ENCODE assay signal across 10 mouse cellular contexts in the genomic region with DNA sequence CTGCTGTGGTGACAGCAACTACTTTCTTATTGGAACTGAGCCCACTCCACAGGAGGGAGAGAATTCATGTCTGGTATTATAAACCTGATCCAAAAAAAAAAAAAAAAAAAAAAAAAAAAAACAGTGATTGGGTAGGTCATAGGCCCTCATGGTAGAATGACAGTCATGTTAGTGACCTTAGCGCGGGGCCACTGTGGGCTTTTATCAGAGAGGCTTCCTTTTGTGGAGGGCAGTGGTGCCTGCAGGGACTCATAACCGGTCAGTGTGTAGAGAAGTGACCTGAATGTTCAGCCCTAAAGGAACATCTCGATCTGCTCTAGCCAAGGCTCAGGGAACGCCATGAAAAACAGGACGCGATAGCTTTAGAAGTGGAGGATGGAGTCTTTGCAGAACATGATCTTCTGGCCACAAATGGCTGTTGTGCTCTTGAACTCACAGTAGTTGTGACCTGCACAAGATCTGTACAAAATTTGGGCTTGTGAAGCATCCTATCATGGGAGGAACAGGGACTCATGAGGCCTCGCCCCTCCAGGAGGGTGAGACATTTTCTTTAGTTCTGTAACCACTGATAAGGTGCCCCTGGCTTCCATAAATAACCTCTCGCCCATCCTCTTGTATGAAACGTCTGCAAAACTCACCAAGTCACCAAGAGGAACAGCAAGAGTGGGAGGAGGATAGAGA. TPM values are rescaled to one million over a fixed set of nuclear protein-coding genes. Genes with fewer than 3 reads are reported as not detected.
DNase-seq lines count a peak whose midpoint lies in the region; ATAC-seq and TF ChIP-seq lines count a peak whose summit lies in the region.
"Had no signal": no experiment of that assay in that cellular context is flagged by ENCODE, and none has a peak within 500 bp of the region (broad histone marks: within the 10 kb centered on the region; RNA-seq: fewer than 3 reads in every experiment).

No protein-coding gene starts in this region.

- no peaks in the 10 kb centered on the region for H3K27me3 ChIP-seq in heart, embryonic 11.5 days (ENCODE audit: control insufficient read depth, insufficient read depth, low read length)
- H3K27me3 ChIP-seq in CH12.LX (replicated peaks) = no peaks in the 10 kb centered on the region
- H3K27me3 ChIP-seq in erythroblast, embryonic 14.5 days (ENCODE audit: control insufficient read depth) = no peaks in the 10 kb centered on the region
- H3K27me3 ChIP-seq in liver, embryonic 15.5 days = no peaks in the 10 kb centered on the region

- TF ChIP-seq CTCF in CH12.LX (conservative IDR thresholded peaks at IDR 0.05 in 1 of 2, IDR thresholded peaks at IDR 0.05 in 1 of 2; ENCODE audit: low read depth in 2 of 2, low read length in 2 of 2) = no peak

- TF ChIP-seq RAD21 in CH12.LX (IDR thresholded peaks at IDR 0.05; ENCODE audit: low read depth, low read length) = no peak

- H3K36me3 ChIP-seq in heart, embryonic 11.5 days (ENCODE audit: control insufficient read depth, insufficient read depth, low read length) = peaks cover 7% of the 10 kb centered on the region
- H3K36me3 ChIP-seq in CH12.LX (replicated peaks in 1 of 2; ENCODE audit: control insufficient read depth in 1 of 2, insufficient read depth in 1 of 2, low read length in 1 of 2) = peaks cover 47 to 70% of the 10 kb centered on the region in 2 experiments
- H3K36me3 ChIP-seq in erythroblast, embryonic 14.5 days (ENCODE audit: control insufficient read depth) = peaks cover 83% of the 10 kb centered on the region
- H3K36me3 ChIP-seq in liver, embryonic 15.5 days (replicated peaks) = peaks cover 52% of the 10 kb centered on the region

- TF ChIP-seq EP300 in CH12.LX (IDR thresholded peaks at IDR 0.05; ENCODE audit: low read length) = no peak

- intact Hi-C loops in heart, postnatal 25 days (cut with DNase I) = no loop called here

- WGBS in heart, embryonic 11.5 days (ENCODE audit: insufficient replicate concordance) = 41% methylated on average over 10 of the region's 10 CpGs
- WGBS in liver, embryonic 15.5 days (ENCODE audit: insufficient replicate concordance) = 16% methylated on average over 10 of the region's 10 CpGs

- peak overlapping the region; percentile 73 for H3K4me2 ChIP-seq in heart, embryonic 11.5 days
- peak overlapping the region; percentile 51 for H3K4me2 ChIP-seq in CH12.LX (ENCODE audit: insufficient read depth, low read depth, poor library complexity, severe bottlenecking)
- H3K4me2 ChIP-seq in liver, embryonic 15.5 days = peak overlapping the region; percentile 84

- in situ Hi-C loops in CH12.LX (cut with MboI; ENCODE audit: low pct_ligation_motif_present, low pct_unique_long_range_greater_than_20kb, low sequenced_read_pairs) = no loop called here

- dilution Hi-C loops in CH12.LX (cut with MboI; ENCODE audit: extremely low pct_ligation_motif_present, extremely low pct_unique_long_range_greater_than_20kb, low sequenced_read_pairs) = no loop called here

- H3K9ac ChIP-seq in heart, embryonic 11.5 days (ENCODE audit: low read depth, low read length) = peak overlapping the region; percentile 48
- H3K9ac ChIP-seq in CH12.LX (ENCODE audit: insufficient read depth, low read depth) = peak overlapping the region; percentile 91
- peak overlapping the region; percentile 80 for H3K9ac ChIP-seq in liver, embryonic 15.5 days

- peak overlapping the region; percentile 97 for H3K27ac ChIP-seq in heart, embryonic 11.5 days (ENCODE audit: low read depth, low read length)
- H3K27ac ChIP-seq in CH12.LX (ENCODE audit: insufficient read depth, low read depth) = peak overlapping the region; percentile 79
- H3K27ac ChIP-seq in liver, embryonic 15.5 days (replicated peaks) = peak overlapping the region; percentile 98

- no peak for DNase-seq in heart, postnatal 25 days (ENCODE audit: low spot score)
- no peak for DNase-seq in CH12.LX (ENCODE audit: extremely low read depth)
- DNase-seq in T-cell, adult 2 months (ENCODE audit: low spot score) = no peak
- no peak for DNase-seq in layer of hippocampus, postnatal 36 days
- no peak for DNase-seq in thymus, postnatal 25 days

- H3K79me2 ChIP-seq in CH12.LX (replicated peaks; ENCODE audit: control insufficient read depth, extremely low read depth, insufficient read depth, poor library complexity, severe bottlenecking) = no peaks in the 10 kb centered on the region

- H3K4me3 ChIP-seq in heart, embryonic 11.5 days (ENCODE audit: low read depth, low read length) = no peak overlapping the region
- H3K4me3 ChIP-seq in CH12.LX (replicated peaks in 1 of 3; ENCODE audit: low read depth in 2 of 3, low read length in 2 of 3, poor library complexity in 1 of 3) = peak overlapping the region in 2 of 3 experiments; percentile 64 to 72
- H3K4me3 ChIP-seq in erythroblast, embryonic 14.5 days (replicated peaks) = peak overlapping the region; percentile 65
- peak overlapping the region; percentile 68 for H3K4me3 ChIP-seq in liver, embryonic 15.5 days (replicated peaks)

- no peak for TF ChIP-seq POLR2A in CH12.LX (IDR thresholded peaks at IDR 0.05; ENCODE audit: low read depth, low read length)

- no peak; the same call in 1 of the 2 replicates for ATAC-seq in heart, embryonic 11.5 days (replicated peaks; ENCODE audit: insufficient number of reproducible peaks, low FRiP score, low TSS enrichment)
- ATAC-seq in liver, embryonic 15.5 days (ENCODE audit: insufficient read depth) = peak; percentile 78

- peaks cover 47% of the 10 kb centered on the region for H3K4me1 ChIP-seq in heart, embryonic 11.5 days (ENCODE audit: control insufficient read depth, insufficient read depth, low read length)
- H3K4me1 ChIP-seq in CH12.LX (ENCODE audit: control insufficient read depth in 1 of 2, insufficient read depth in 2 of 2) = peaks cover 9 to 34% of the 10 kb centered on the region in 2 experiments
- H3K4me1 ChIP-seq in erythroblast, embryonic 14.5 days (ENCODE audit: control insufficient read depth) = peaks cover 99% of the 10 kb centered on the region
- peaks cover 89% of the 10 kb centered on the region for H3K4me1 ChIP-seq in liver, embryonic 15.5 days (replicated peaks)

- no peaks in the 10 kb centered on the region for H3K9me3 ChIP-seq in heart, embryonic 11.5 days (replicated peaks; ENCODE audit: control insufficient read depth, low read length)
- no peaks in the 10 kb centered on the region for H3K9me3 ChIP-seq in CH12.LX (replicated peaks; ENCODE audit: low read length)
- no peaks in the 10 kb centered on the region for H3K9me3 ChIP-seq in erythroblast, embryonic 14.5 days (ENCODE audit: control insufficient read depth, low read length)
- no peaks in the 10 kb centered on the region for H3K9me3 ChIP-seq in liver, embryonic 15.5 days (replicated peaks)
- H3K9me3 ChIP-seq: forebrain, embryonic 10.5 days had no signal

TF ChIP-seq in CH12.LX, 34 proteins besides CTCF, POLR2A, EP300 and RAD21:
- TF ChIP-seq ZNF384 (IDR thresholded peaks at IDR 0.05; ENCODE audit: low read depth, low read length) (peak; percentile 67), MYC (IDR thresholded peaks at IDR 0.05; ENCODE audit: low read depth, low read length) (no peak)

RNA-seq across cellular contexts. Expression of gene Uba7, which starts 0.7 kb away (rescaled TPM):
- polyA plus RNA-seq in heart, embryonic 11.5 days (2014; fragmentation: Nextera tagmentation; extraction: Ambion mirVana) = 43.9 and 47.8 TPM in 2 replicates
- total RNA-seq in heart, postnatal 25 days (2021) = 10 to 100 TPM; 12.0 to 14.9 TPM
- 21.3 and 21.7 TPM in 2 replicates for total RNA-seq in CH12.LX (2012; rRNA removed)
- 25.2 and 26.0 TPM in 2 replicates for total RNA-seq in CH12.LX (2014; rRNA removed)
- polyA plus RNA-seq in CH12.LX (2012; ENCODE audit: insufficient read length, low read depth) = 25.5 and 27.8 TPM in 2 replicates
- polyA plus RNA-seq in erythroblast, embryonic 14.5 days (2012) = 14.4 and 22.3 TPM in 2 replicates
- polyA plus RNA-seq in liver, embryonic 15.5 days (2015; fragmentation: Nextera tagmentation; extraction: Ambion mirVana) = 55.7 and 60.1 TPM in 2 replicates
- total RNA-seq in layer of hippocampus, postnatal 36 days (2021) = 1 to 10 TPM; 4.6 to 5.2 TPM

RNA-seq across cellular contexts. Expression of gene Gm20661, which starts 8.2 kb away (rescaled TPM):
- polyA plus RNA-seq in heart, embryonic 11.5 days (2014; fragmentation: Nextera tagmentation; extraction: Ambion mirVana) = 3.2 and 4.0 TPM in 2 replicates
- under 1 TPM in 1 of 2 experiments, not detected in 1; 0.60 TPM for total RNA-seq in heart, postnatal 25 days (2021)
- total RNA-seq in CH12.LX (2012; rRNA removed) (not detected in 2 replicates), CH12.LX (2014; rRNA removed) (not detected in 2 replicates)
- 0.29 and 0.41 TPM in 2 replicates for polyA plus RNA-seq in CH12.LX (2012; ENCODE audit: insufficient read length, low read depth)
- 0.06 and 0.13 TPM in 2 replicates for polyA plus RNA-seq in erythroblast, embryonic 14.5 days (2012)
- 0.54 and 0.66 TPM in 2 replicates for polyA plus RNA-seq in liver, embryonic 15.5 days (2015; fragmentation: Nextera tagmentation; extraction: Ambion mirVana)
- total RNA-seq in layer of hippocampus, postnatal 36 days (2021) = 1 to 10 TPM; 1.2 to 2.3 TPM
- total RNA-seq: left cerebral cortex, postnatal 36 days had no signal

RNA-seq across cellular contexts. Expression of gene Inka1, which starts 11.0 kb away (rescaled TPM):
- 66.6 and 66.8 TPM in 2 replicates for polyA plus RNA-seq in heart, embryonic 11.5 days (2014; fragmentation: Nextera tagmentation; extraction: Ambion mirVana)
- total RNA-seq in heart, postnatal 25 days (2021) = 10 to 100 TPM in 1 of 2 experiments, 1 to 10 TPM in 1; 9.9 to 11.1 TPM
- total RNA-seq in CH12.LX (2012; rRNA removed) (25.8 and 28.0 TPM in 2 replicates), CH12.LX (2014; rRNA removed) (18.9 and 25.2 TPM in 2 replicates)
- 23.5 and 30.2 TPM in 2 replicates for polyA plus RNA-seq in CH12.LX (2012; ENCODE audit: insufficient read length, low read depth)
- 15.9 and 16.0 TPM in 2 replicates for polyA plus RNA-seq in erythroblast, embryonic 14.5 days (2012)
- polyA plus RNA-seq in liver, embryonic 15.5 days (2015; fragmentation: Nextera tagmentation; extraction: Ambion mirVana) = 50.5 and 50.8 TPM in 2 replicates
- total RNA-seq in layer of hippocampus, postnatal 36 days (2021) = 10 to 100 TPM; 10.3 to 10.6 TPM

RNA-seq across cellular contexts. Expression of gene Cdhr4, which starts 17.7 kb away (rescaled TPM):
- polyA plus RNA-seq in heart, embryonic 11.5 days (2014; fragmentation: Nextera tagmentation; extraction: Ambion mirVana) = 7.0 and 10.2 TPM in 2 replicates
- total RNA-seq in heart, postnatal 25 days (2021) = 1 to 10 TPM in 1 of 2 experiments, under 1 TPM in 1; 0.87 to 1.0 TPM
- total RNA-seq in CH12.LX (2012; rRNA removed) (not detected in 2 replicates), CH12.LX (2014; rRNA removed) (0.35 and 0.82 TPM in 2 replicates)
- polyA plus RNA-seq in CH12.LX (2012; ENCODE audit: insufficient read length, low read depth) = 0.79 and 2.0 TPM in 2 replicates
- polyA plus RNA-seq in erythroblast, embryonic 14.5 days (2012) = 0.24 and 0.25 TPM in 2 replicates
- 1.1 and 1.5 TPM in 2 replicates for polyA plus RNA-seq in liver, embryonic 15.5 days (2015; fragmentation: Nextera tagmentation; extraction: Ambion mirVana)
- 1 to 10 TPM; 3.7 to 5.5 TPM for total RNA-seq in layer of hippocampus, postnatal 36 days (2021)

RNA-seq across cellular contexts. Expression of gene Gm20662, which starts 21.5 kb away (rescaled TPM):
- 0.52 and 0.90 TPM in 2 replicates for polyA plus RNA-seq in heart, embryonic 11.5 days (2014; fragmentation: Nextera tagmentation; extraction: Ambion mirVana)
- total RNA-seq in heart, postnatal 25 days (2021) = 1 to 10 TPM; 1.1 to 1.4 TPM
- total RNA-seq in CH12.LX (2012; rRNA removed) (not detected in 2 replicates), CH12.LX (2014; rRNA removed) (1.2 TPM in 1 of 2 replicates, not detected in the other)
- 0.31 TPM in 1 of 2 replicates, not detected in the other for polyA plus RNA-seq in CH12.LX (2012; ENCODE audit: insufficient read length, low read depth)
- not detected in 2 replicates for polyA plus RNA-seq in erythroblast, embryonic 14.5 days (2012)
- polyA plus RNA-seq in liver, embryonic 15.5 days (2015; fragmentation: Nextera tagmentation; extraction: Ambion mirVana) = not detected in 2 replicates
- total RNA-seq in layer of hippocampus, postnatal 36 days (2021) = 1 to 10 TPM; 1.6 to 3.8 TPM
- polyA plus RNA-seq: forebrain, embryonic 10.5 days had no signal
